Mouse (Mus musculus) kidney, postnatal 10 days (tissue): ENCODE measurements at regions not wholly inside any gene's neighbourhood (a gene's known extent, or its start where the extent isn't known, plus 50 kb on each side); places are given as distances from the start of the nearest gene placed in this dataset.

Source experiments
- DNase-seq: peaks from one replicate; pipeline ENCODE4 v3.0.0; 2021; ENCODE audit warnings: mixed read lengths

- no peak for DNase-seq
Observed at GRCm38 (mm10) chr17:79414006-79414405, 59.1 kb upstream of the Cdc42ep3 start.

DNA sequence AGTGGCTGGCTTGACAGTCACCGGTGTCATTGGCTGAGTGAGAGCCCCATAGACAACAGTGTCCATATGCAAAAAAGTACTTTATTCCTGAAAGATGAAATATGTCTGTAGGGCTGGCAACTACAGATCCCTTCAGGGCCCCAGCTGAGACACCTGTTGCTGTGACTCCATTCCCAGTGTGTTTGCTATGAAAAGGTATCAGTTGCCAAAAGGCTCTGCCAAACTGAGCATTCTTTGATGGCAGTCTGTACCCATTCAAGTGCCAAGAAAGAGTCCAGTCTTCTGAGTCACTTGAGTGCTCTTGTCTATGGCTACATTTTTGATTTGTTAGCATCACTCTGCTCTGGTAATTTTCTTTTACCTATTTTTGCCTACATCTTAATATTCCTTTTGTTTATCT, 63.1 kb upstream of the Cdc42ep3 start:
- no peak for DNase-seq

DNA sequence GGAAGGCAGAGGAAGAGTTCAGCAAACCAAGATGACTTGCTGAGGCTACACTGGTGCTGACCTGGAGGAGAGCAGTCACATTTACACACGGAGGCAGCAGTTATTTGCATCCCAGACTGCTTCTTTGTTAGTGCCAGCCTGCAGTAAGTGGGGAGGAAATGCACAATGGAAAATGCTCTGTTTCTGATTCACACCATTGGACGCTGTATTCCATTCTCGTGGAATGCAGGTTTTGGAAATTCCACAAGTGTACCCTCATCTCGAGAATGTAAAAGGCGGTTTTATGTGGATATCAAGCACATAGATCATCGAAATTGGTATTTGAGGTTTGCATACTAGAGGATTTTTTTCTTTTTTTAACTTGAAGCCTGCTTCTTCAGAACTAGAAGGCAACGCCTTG, 66.7 kb upstream of the Cdc42ep3 start:
- DNase-seq = no peak

GRCm38 (mm10) chr17:79439182-79439581, 84.3 kb upstream of the Cdc42ep3 start:
- DNase-seq = no peak

DNA sequence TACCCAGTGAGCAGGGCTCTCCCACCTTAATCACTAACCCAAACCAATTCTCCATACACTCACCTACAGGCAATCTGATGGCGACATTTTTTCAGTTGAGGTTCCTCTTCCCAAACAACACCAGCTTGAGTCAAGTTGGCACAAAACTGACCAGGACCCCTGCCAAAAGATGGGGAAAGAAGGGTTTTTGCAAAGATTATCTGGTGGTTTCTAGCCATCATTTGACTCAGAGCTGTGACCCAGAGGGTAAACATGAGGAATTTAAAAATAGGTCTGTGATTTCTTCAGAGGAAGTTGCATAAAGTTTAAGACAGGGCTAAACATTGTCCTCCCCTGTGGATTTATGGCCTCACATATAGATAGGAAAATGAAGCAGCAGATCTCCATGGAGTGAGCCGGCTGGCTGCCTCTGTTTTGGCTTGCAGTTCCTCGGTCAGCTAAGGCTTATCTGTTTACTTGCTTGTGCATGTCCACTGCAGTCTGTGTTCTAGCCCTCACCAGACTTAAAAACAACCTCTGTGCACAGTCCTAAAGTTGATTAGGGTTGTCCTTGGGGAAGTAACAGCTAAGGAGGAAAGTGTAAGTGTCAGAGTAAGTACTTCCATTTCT, 87.7 kb upstream of the Cdc42ep3 start:
- DNase-seq = no peak

- no peak for DNase-seq
Observed at GRCm38 (mm10) chr17:79447170-79447569, 92.3 kb upstream of the Cdc42ep3 start.

- peak; percentile 56 for DNase-seq
Observed at GRCm38 (mm10) chr17:79451141-79451860, 96.4 kb upstream of the Cdc42ep3 start.

DNA sequence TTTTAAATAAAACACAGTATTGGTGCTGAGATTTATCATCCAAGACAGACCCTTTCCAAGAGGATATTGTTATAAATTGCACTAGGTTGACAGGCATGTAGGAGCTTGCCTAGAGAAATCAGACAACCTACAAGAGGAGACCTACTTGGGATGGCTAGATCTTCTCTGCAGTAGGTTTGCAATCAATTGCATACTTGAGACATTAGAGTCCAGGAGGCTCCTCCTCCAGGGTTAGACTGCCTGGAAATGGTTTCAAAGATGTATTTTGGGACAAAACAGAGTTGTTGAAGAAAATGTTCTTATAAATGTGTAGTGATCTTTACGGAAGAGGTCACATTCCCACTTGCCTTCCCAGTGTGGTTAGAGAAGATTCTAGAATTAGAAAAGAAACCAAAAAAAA, 98.9 kb upstream of the Cdc42ep3 start:
- DNase-seq = no peak

DNA sequence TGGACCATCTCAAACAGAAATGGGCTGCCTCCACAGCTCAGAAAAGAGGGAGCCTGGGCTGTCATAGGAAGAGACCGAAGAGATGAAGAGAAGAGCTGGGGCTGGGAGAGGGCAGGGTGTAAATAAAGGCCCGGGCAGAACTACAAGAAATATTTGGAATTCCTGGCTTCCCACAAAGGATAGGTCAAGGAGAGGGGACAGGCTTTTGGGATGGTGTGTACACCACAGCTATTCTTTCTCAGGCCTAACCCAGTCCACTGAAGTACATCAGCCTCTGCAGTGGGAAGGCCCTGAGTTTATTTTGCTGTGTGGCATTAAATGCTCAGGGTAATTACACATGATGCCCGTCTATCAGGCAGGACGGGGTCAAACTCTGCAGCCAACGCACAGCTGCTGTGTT, 99.6 kb upstream of the Cdc42ep3 start:
- peak; percentile 23 for DNase-seq

DNA sequence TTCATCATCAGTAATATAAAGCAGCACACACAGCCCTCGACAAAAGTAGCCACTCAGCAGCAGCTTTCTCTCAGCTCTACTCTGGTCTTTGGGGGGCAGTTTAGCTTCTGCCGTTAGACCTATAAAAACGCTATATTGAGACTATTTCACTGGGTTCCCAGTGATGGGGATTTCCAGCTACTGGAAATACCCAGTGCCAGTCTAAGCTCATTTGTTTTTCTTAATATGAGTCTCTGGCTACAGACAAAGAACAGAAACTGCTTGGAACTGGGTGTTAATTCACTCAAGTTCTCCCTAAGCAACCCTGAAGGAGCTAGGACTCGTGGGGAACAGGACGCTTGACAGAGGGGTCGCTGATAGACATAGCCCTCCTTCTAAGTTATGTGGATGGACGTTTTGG, 100.3 kb upstream of the Cdc42ep3 start:
- DNase-seq = no peak

DNA sequence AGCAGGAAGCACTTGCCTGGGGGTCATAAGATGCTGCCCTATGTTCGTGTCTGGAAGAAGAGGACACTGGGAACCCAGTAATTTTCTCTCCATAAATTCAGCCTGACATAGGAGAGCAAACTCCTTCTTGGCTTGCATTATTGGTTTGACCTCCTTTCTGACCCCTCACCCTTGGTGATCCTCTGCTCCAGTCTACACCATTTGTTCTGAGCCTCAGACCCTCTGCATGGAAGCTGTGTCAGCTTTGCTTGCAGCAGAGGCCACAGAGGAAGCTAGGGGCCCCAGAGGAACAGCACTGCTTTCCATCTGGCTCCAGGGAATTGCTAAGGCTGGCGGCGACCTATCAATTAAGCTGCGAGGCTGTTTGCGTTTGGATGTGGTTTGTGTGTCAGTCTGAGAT, 102.7 kb upstream of the Cdc42ep3 start:
- DNase-seq = peak; percentile 66

DNA sequence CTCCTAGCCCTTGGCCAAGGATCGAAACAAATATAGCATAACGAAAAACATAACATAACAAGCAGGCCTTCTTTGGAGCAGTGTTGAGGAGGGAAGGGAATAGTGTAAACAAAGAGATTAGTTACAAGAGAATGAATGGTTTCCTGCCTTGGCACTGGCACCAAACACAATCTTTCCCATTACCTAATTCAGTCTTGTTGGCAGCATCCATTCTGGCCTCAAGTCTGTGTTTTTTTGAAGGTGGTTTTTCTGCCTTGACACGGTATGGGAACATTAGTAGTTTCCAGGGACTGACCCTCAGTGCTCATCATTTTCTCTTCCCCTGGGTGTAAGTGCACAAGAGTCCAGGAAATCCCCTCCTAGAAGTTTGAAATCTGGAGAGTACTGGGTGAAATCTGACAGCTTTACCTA, 106.8 kb upstream of the Cdc42ep3 start:
- no peak for DNase-seq

- no peak for DNase-seq
Observed at GRCm38 (mm10) chr17:79463074-79463694, 108.3 kb upstream of the Cdc42ep3 start.

DNA sequence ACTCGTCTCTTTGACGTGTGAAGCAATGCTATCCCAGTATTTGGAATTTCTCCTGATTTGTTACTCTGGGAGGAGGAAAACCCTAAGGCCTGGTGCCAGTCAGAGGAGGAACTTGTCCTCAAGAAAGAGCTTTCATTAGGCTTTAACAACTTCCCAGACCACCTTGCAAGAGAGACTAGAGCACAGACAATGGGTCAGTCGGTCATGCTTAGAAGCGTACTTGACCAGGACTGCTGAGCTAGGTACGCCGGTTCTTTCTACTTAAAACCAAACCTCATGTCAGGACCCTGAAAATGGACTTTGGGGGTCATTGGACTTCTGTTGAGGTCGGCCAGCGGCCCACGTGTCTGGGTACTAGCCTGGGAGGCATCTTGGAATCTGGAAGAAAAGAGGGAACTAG, 110.8 kb upstream of the Cdc42ep3 start:
- DNase-seq = no peak

- no peak for DNase-seq
Observed at GRCm38 (mm10) chr17:79471639-79472038, 116.7 kb upstream of the Cdc42ep3 start.

GRCm38 (mm10) chr17:79472106-79472995, 117.5 kb upstream of the Cdc42ep3 start:
- DNase-seq = no peak

GRCm38 (mm10) chr17:79476671-79477070, 121.8 kb upstream of the Cdc42ep3 start:
- no peak for DNase-seq

- DNase-seq = no peak
Observed at GRCm38 (mm10) chr17:79481112-79481738, 126.3 kb upstream of the Cdc42ep3 start.

GRCm38 (mm10) chr17:79481936-79482335, 127.0 kb upstream of the Cdc42ep3 start:
- DNase-seq = no peak

GRCm38 (mm10) chr17:79485239-79485638, 126.4 kb upstream of the Rmdn2 start:
- no peak for DNase-seq

DNA sequence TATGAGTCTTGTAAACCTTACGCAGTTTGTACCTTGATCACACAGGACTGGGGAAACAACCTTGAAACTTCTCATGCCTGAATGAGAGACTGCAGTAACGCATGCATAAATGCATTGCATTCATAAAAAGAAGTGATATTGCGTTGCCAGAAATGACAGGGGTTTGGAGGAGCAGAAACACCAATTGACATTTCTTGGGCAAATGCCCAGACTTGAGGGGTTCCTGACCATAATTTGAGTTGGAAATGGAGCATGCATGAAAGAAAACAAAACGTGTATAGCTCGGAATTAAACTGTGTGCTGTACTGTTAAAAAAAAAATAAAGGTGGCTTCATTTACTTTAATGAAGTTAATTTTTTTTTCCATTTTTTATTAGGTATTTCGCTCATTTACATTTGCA, 122.4 kb upstream of the Rmdn2 start:
- DNase-seq = no peak

- DNase-seq = no peak
Observed at GRCm38 (mm10) chr17:79497629-79498028, 114.0 kb upstream of the Rmdn2 start.

GRCm38 (mm10) chr17:79498321-79498720, 113.3 kb upstream of the Rmdn2 start:
- DNase-seq = no peak
